Mouse (Mus musculus) layer of hippocampus, postnatal 10 days (tissue): ENCODE results near the gene Trim28. TPM values are rescaled to one million over a fixed set of nuclear protein-coding genes. Genes with fewer than 3 reads are reported as not detected.
A peak's percentile ranks its signal among the peaks of the same experiment; 100 is the strongest.

Experiments used
- DNase-seq, 2 experiments: peaks; one replicate each; pipeline ENCODE4 v3.0.0; 2021; ENCODE audit warnings: low spot score in 2 of 2
- long read RNA-seq: library from polyadenylated mRNA; stranded (forward); transcript quantifications from one replicate; pipeline ENCODE4 v2.0.0, GENCODE M21; 2023
- total RNA-seq, 2 experiments: library from RNA; stranded (reverse); gene quantifications; 2 replicates each; pipeline ENCODE4 v1.2.3; 2021

Gene Trim28
- 100 to 1,000 TPM; 279 to 301 TPM for total RNA-seq
- long read RNA-seq, transcript Trim28-201 (17 exons, 3,245 nt), result major isoform, 138 of 203 reads
- long read RNA-seq, partial matches to known transcripts, result 10 of 203 reads
- long read RNA-seq, other reads (novel, unspliced or antisense), result 55 of 203 reads

DNA sequence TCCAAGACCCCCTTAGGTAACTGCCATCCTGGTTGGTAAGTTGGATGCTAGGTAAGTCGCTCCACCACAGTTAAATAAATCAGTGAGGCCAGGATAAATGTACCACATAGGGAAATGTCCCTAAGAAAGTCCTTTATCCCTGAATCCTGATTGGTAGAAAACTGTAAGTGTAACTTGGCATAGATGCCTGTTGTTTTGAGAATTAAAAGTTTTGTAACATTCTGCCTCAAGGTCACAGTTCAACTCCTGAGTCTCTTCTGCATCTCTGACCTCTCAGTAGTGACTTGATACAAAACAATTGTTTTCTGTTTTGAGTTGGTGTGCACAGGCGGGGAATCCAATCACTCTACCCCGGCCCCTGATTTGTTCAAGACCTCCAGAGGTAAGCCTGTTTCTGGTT lies at the start of gene Trim28:
Gene Trim28, plus strand, starts transcription at position 264 of the 400 bp plus-strand sequence.
- DNase-seq, result no peak

DNA sequence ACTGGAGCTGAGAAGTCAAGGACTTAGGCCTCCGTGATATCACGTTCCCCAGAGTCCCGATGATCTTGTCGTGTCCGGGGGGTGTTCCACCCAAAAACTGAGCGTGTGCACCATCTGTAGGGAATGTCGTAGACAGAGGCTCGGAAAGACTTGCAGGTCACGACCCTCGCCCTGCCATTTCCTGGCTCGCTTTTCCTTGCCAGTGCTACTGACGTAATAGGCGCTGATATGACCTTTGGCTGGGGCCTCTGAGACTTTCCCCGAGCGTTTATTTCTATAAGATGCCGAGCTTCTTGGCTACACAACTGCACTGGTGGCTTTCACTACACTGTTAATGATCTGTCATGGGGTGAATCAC lies 49.1 kb upstream of the Trim28 start:
- DNase-seq, result no peak

DNA sequence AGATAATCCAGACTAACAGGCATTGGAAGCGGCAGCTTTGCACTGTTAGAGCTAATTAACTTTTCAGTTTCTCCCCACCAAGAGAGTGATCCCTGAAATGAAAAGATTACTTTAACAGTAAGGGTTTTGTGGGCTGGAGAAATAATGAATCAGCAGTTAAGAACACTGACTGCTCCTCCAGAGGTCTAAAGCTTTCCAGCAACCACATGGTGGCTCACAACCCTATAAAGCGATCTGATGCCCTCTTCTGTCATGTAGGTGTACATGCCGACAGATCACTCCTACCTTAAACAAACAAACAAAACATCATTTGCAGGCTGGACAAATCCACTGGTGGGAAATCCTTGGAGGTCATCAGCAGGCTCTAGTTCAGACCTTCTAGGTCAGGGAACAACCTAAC lies 44.0 kb upstream of the Trim28 start:
- no peak for DNase-seq

DNA sequence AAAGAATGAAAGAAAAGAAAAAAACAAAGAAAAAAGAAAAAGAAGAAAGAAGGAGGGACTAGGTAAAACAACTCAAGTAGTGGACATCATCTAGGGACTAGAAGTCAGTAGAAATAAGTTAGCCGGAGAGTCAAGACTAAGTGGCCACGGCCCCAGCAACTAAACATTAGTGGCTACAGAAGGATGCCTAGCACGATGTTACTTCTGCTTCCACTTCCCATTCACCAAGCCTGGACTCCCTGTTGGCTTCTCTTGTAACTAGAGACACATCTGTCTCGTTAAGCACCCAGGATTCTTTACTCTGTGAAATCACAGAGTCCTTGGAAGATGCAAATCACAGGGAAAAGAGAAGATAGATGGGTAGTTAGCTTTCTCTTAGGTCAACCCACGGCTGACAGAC lies 41.4 kb upstream of the Trim28 start:
- DNase-seq, result no peak

- no peak for DNase-seq
Observed at GRCm38 (mm10) chr7:12958948-12959347, 40.0 kb upstream of the Trim28 start.

DNA sequence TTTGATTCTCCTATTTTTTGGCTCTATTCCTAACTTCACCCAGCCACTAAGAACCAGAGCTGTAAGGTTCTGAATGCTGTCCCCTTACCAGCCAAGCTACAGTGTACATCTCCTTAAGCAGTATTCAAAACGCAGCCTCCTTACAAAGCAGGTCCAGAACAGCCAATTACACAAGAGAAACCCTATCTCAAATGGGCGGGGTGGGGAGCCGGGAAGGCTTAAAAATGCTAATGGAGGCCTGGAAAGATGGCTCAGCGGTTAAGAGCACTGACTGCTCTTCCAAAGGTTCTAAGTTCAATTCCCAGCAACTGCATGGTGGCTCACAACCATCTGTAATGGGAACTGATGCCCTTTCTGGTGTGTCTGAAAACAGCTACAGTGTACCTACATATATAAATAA lies 39.2 kb upstream of the Trim28 start:
- no peak for DNase-seq

DNA sequence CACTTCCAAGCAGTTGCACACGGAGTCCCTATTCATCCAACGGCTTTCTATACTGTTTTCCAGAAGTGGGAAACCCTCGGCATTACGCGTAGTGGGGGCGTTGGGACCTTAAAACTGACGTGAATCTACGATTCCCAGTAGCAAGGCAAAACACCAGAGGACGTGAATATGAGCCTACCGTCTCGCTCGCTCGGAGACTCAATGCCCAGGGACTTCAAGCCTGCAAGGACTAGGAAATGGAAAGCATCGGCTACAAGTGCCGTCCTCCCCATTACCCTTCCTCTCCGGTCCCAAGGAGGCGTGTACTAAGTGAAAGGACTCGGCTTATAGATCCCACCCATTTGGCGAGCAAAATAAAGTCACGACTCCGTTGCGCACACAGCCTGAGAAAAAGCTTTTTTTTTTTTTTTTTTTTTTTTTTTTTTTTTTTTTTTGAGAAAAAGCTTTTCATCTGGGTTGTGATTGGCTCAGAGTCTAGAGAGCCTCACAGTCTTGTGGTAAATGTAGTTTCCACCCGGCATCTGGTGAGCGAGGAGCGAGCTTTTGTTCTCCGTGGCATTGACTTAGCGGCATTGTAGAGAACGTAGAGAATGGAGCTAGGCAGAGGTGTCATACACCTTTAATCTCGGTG lies 37.3 kb upstream of the Trim28 start:
- DNase-seq, result peak; percentile 46 to 52

- peak; percentile 85 to 89 for DNase-seq
Observed at GRCm38 (mm10) chr7:12965678-12966091, 33.2 kb upstream of the Trim28 start, which contains the start of gene Zfp324. Zfp324 (plus strand) TSS chr7:12965838.

DNA sequence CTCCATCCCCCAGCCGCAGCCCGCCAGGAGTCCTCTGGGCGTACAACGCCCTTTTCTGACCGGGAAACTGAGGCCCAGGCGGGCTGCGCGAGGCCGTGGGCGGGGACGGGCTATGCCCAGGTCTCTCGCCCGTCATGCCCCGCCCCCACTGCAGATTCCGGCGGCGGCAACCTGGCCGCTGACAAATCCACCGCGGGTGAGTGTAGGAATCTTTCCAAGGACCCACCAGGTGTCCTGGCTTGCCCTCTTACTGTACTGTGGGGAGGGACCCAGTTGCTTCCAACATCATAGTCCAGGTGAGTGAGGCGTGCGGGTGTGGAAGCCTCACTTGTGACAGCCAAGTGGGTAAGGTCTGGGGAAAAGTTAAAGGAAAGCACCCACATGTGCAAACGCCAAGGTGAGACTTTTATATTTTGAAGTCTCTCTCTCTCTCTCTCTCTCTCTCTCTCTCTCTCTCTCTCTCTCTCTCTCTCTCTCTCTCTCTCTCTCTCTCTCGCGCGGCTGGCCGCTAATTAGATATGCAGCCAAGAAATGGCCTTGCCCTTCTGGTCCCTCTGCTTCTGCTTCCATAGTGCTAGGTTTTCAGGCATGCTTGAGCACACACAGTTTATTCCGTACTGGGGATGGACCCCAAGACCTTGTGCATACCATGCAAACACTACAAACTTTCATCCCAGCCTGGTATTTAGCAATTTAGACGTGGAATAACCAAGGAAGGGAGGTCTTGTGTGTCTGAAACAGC lies 32.6 kb upstream of the Trim28 start:
- peak in 1 of 2 experiments; percentile 67 for DNase-seq

GRCm38 (mm10) chr7:12970906-12971305 lies 28.0 kb upstream of the Trim28 start:
- no peak for DNase-seq

DNA sequence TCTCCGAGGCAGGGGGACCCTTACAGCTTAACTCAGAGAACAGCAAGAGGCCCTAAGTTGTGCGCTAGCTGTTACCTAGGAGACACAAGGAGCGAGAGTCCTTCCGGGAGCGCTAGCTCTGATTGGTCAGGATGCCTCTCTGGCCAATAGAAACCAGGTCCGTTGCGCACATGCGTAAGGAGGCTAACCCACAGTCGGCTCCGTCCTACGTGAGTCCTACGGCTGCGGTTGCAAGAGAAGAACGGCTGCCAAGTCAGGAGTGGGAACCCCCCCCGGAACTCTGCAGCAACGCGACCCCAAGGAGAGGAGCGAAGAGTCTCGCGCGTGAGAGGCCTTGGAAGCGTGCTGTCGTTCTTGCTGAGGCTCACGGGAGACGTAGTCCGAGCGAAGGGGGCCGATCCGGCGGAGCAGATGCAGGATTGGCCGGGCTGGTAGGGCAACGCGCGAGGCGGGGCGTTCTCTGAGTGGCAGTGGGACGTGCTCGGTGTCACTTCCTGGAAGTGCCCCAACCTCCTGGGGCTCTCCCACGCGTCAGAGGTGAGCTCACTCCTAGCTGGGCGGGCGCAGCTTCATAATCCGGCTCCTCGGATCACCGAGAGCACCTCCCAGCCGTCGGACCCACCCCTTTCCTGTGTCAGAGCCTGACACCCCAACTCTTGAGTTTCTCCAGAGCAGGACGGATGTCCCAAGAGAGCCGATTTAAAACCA lies 21.1 kb upstream of the Trim28 start, which contains the start of gene Zfp446:
Gene Zfp446, plus strand, starts transcription at position 167 of the 708 bp plus-strand sequence.
- DNase-seq, result peak; percentile 97 to 98

GRCm38 (mm10) chr7:12978931-12979722 lies 19.8 kb upstream of the Trim28 start:
- no peak for DNase-seq

- no peak for DNase-seq
Observed at GRCm38 (mm10) chr7:12979776-12980175, 19.1 kb upstream of the Trim28 start.

DNA sequence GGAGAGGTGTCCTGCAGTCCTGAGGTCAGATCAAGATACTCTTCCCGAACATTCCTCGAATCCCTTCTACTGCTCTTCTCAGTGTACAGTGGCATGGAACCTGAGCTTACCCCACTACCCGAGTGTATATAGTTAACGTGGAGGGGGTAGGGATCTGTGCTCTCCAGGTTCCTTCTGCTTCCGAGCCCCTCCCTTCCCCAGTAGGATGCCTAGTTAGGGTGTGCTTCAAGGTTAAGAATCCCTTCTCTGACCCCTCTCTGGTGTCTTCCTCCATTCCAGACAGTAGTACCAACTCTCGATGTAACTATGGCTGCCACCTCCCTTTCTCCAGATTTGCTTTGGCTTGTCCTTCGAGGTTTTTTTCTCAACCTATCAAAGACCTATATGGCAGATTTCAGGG lies 18.6 kb upstream of the Trim28 start:
- no peak for DNase-seq

DNA sequence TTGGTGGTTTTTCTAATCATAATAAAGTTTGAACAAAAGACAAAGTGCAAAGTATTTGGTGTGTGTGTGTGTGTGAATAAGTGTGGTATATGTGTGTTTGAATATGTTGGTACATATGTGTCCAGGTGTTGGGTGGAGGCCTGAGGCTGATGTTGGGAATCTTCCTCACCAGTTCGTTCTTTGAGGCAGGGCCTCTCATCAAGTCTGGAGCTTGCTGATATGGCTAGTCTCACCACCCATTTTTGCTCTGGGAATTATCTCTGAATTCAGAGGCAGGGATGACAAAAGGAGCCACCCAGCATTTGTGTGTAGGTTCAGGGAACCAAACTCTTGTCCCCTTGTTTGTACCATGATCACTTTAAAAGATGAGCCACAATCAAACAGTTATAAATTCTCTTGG lies 13.2 kb upstream of the Trim28 start:
- DNase-seq, result no peak

DNA sequence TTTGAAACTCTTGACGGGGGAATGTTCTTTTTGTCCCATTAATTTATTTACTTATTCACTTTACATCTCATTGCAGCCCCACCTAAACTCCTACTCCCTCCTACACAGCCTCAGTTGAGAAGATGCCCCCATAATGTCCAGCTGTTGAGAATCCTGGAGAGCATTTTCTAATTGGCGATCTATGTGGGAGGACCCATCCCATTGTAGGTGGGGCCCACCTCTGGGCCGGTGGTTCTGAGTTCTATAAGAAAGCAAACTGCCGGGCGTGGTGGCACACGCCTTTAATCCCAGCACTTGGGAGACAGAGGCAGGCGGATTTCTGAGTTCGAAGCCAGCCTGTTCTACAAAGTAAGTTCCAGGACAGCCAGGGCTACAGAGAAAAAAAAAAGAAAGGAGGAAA lies 12.0 kb upstream of the Trim28 start:
- DNase-seq, result no peak

GRCm38 (mm10) chr7:12987409-12988189 lies 11.3 kb upstream of the Trim28 start:
- no peak for DNase-seq

DNA sequence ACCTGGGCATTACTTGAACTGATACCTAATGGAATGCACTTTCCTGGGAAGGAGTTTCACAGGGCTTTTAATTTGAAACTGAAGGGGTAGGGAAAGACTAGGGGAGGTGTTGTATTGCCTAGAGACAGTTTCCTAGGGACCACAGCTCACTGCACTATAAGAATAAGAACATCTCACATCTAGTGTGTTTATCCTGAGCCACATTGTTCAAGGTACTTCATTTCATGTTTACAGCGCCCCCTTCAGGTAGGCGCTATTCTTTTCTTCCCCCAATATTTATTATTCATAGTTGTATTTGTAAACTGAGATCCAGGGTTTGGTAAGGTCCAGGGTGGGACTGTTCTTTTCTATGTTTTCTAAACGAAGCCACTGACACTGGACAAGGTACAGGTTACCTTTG lies 6.7 kb upstream of the Trim28 start:
- no peak for DNase-seq

DNA sequence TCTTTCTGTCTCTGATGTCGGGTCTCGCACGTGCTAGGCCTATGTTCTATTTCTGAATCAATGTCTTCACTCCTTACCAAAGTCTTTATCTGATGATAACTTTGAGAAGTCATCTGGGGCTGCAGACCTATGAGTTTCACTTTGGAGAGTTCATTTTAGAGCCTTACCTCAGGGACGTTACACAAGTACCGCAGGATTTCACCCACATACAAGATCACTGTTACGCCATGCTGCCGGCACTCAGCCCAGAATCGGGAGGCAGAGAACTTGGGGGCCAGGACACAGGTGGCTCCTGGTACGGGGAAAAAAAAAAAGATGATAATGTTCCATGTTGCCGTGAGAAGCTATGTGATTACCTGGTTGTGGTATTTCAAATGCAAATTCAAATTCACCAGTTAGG lies 5.8 kb upstream of the Trim28 start:
- no peak for DNase-seq

DNA sequence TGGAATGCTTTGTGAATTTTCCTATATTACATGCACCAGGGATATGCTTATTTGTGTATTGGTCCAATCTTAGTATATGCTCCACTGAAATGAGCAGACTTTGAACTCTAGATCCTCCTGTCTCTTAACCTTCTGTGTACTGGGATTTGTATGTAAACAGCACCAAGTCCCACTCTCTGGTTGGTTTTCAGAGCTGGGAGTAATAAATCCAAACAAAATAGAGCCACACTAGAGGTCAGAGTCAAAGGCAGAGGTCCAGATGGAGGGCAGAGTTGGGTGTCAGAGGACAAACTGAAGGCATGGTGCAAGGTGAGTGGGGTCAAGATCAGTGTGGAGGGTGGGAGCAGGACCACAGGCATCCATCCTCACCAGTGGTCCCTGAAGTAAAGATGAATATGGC lies 3.1 kb upstream of the Trim28 start:
- DNase-seq, result no peak
